Mouse (Mus musculus) lung, postnatal 4 days (tissue): Measurements from ENCODE around the gene Vmn1r149.
"Not testable (repeated sequence)": the region's sequence is repeated elsewhere in the genome, so short reads cannot be mapped to it uniquely, and the experiment has no call there.

Experiments used
- DNase-seq, 2 experiments: peaks; one replicate each; pipeline ENCODE4 v3.0.0; 2021

The Vmn1r149 gene

GRCm38 (mm10) chr7:22438129-22438528 is at the start of gene Vmn1r149:
TSS of gene Vmn1r149 (minus strand) at chr7:22438229.
- DNase-seq = not testable (repeated sequence)

- DNase-seq = not testable (repeated sequence)
These were observed 25.9 kb upstream of the Vmn1r149 start, which contains the start of gene Gm10665 for GRCm38 (mm10) chr7:22463975-22464374. TSS of gene Gm10665 (minus strand) at chr7:22464075.

GRCm38 (mm10) chr7:22413283-22413682 is 24.7 kb downstream of the Vmn1r149 start, which contains the start of gene Vmn1r148:
TSS of gene Vmn1r148 (plus strand) at chr7:22413583.
- DNase-seq = not testable (repeated sequence)
